Mouse (Mus musculus) cerebellum, adult 2 months (tissue): Measurements from ENCODE around the gene Mgat2. TPM values are rescaled to one million over a fixed set of nuclear protein-coding genes. Genes with fewer than 3 reads are reported as not detected.

ENCODE experiments used
- DNase-seq, 2 experiments: peaks; one replicate each; pipeline ENCODE4 v3.0.0; 2021
- H3K27ac ChIP-seq: fragments of 200-500 bp; 2 replicates; pipeline ENCODE4 v1.5.1; 2012; ENCODE audit warnings: low read length, control low read depth, inconsistent platforms; ENCODE audit not compliant: insufficient read depth
- H3K27me3 ChIP-seq: fragments of 200-500 bp; 2 replicates; pipeline ENCODE4 v1.6.1; 2012; ENCODE audit warnings: inconsistent platforms, mild to moderate bottlenecking, low read length, moderate library complexity; ENCODE audit not compliant: control insufficient read depth, insufficient read depth
- H3K4me1 ChIP-seq: fragments of 200-500 bp; 2 replicates; pipeline ENCODE4 v1.6.1; 2011; ENCODE audit warnings: low read length; ENCODE audit not compliant: control insufficient read depth, insufficient read depth
- H3K4me3 ChIP-seq: fragments of 200-500 bp; replicated peaks from 2 replicates; pipeline ENCODE3; 2011; ENCODE audit warnings: mild to moderate bottlenecking, low read depth, low read length, control low read depth; ENCODE audit not compliant: insufficient read depth
- CTCF ChIP-seq: fragments of 200-500 bp; IDR thresholded peaks from 2 replicates; pipeline ENCODE4 v1.5.1; 2011; ENCODE audit warnings: low read depth, mild to moderate bottlenecking, control low read depth, low read length, moderate library complexity, borderline replicate concordance; ENCODE audit not compliant: insufficient read depth
- POLR2A ChIP-seq: fragments of 200-500 bp; IDR thresholded peaks from 2 replicates; pipeline ENCODE4 v1.6.1; 2011; ENCODE audit warnings: low read length, control low read depth, borderline replicate concordance; ENCODE audit not compliant: insufficient read depth
- WGBS: fragments of 180-500 bp; shearing (Covaris S2); methylation state at CpG from one replicate; pipeline ENCODE4 v1.1.7; 2018; 5-methylcytosine and 5-hydroxymethylcytosine counted together
- polyA plus RNA-seq: library from polyadenylated mRNA; depleted of rRNA; stranded (reverse); fragments of >200 nt; gene quantifications from 2 replicates; pipeline ENCODE4 v1.2.3, GENCODE M21; 2012

Mgat2 gene
- polyA plus RNA-seq, 1 experiment, result 15.9 TPM

- TF ChIP-seq POLR2A (peak; percentile 72), CTCF (no peak)
- peak; percentile 78 to 81 for DNase-seq
- peaks cover 4% of the 10 kb centered on the region; the same call in 1 of the 2 replicates for H3K4me1 ChIP-seq
- peak within 1 kb of the TSS; percentile 74 for H3K27ac ChIP-seq
- peak within 1 kb of the TSS; percentile 83 for H3K4me3 ChIP-seq
- WGBS, result under 1% methylated on average over 73 of the region's 75 CpGs
- no peaks in the 10 kb centered on the region for H3K27me3 ChIP-seq
Observed at GRCm38 (mm10) chr12:69196444-69197377, 12.8 kb downstream of the Mgat2 start, which contains the start of gene Gm49383. Gene Gm49383 (minus strand): TSS chr12:69197104.

GRCm38 (mm10) chr12:69197378-69198163 is 13.6 kb downstream of the Mgat2 start:
- peak overlapping the region; percentile 74 for H3K27ac ChIP-seq
- H3K27me3 ChIP-seq, result no peaks in the 10 kb centered on the region
- TF ChIP-seq POLR2A, result no peak

DNA sequence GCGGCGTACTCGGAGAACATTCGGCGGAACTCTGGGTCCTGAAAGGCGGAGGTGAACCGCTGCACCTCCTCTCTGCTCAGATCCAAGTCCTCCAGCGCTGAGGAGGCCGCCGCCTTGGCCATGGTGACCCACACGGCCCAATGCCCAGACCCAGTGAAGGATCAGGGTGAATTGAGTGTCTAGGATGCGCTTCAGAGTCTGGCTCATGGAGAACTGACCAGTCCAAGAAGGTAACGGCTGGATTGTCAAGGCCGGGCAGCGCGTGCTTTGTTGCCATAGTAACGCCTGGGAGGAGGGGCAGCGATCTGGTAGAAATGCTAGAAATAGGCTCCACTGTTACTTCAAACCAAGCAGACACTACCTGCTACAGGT is 14.2 kb downstream of the Mgat2 start, which contains the start of gene Dnaaf2:
Dnaaf2 (minus strand) TSS at position 266 of the 372 bp plus-strand sequence.
- DNase-seq, result peak; percentile 65 to 66
- TF ChIP-seq POLR2A, result no peak
- WGBS, result 0% methylated on average over 18 of the region's 18 CpGs

More at GRCm38 (mm10) chr12:69197378-69198163, 13.6 kb downstream of the Mgat2 start:
- under 1% methylated on average over 94 of the region's 94 CpGs for WGBS
- DNase-seq, result peak; percentile 52 to 64
- Histone ChIP-seq H3K4me1 (peaks cover 4% of the 10 kb centered on the region; the same call in 1 of the 2 replicates), H3K4me3 (peak overlapping the region; percentile 83)

GRCm38 (mm10) chr12:69198985-69199384 is 15.0 kb downstream of the Mgat2 start:
- H3K4me3 ChIP-seq, result no peak overlapping the region
- DNase-seq, result no peak
- no peak for TF ChIP-seq CTCF
- TF ChIP-seq POLR2A, result no peak

More for the DNA sequence above, 14.2 kb downstream of the Mgat2 start, which contains the start of gene Dnaaf2:
- Histone ChIP-seq H3K4me3 (peak within 1 kb of the TSS; percentile 83), H3K27ac (peak within 1 kb of the TSS; percentile 74), H3K4me1 (peaks cover 4% of the 10 kb centered on the region; the same call in 1 of the 2 replicates), H3K27me3 (no peaks in the 10 kb centered on the region)

DNA sequence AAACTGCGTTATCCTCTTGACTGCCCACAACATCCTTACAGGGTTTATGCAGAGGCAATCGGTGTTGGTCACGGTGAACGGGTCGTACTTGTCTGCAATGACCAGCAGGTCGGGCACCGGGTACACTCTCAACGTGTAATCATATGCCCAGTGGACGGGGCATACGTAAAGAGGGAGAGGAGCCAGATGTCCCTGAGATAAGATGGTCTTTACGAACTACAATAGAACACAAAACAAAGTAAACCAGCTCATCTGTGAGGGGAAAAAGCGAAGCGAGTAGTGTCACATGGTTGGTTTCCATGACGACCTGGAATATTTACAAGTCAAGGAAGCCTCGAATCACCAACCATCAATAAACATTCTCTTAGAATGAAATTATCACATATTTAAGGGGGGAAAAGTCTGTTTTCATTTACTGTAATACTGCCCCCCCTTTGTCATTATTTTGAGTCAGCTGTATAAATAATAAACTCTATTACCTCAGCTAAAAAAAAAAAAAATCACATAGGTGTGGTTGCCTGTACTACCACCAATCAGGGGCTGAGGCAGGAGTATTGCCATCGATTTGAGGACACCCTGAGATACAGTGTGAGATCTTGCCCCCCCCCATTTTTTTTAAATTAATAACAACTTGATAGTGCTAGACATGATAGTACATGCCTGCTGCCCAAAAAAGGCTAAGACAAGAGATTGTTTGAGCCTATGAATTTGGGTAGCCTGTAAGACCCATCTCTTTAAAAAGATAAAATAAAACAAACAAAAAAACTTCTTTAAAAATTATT is 20.3 kb downstream of the Mgat2 start, which contains the start of gene Gm49384:
Gm49384 (minus strand) TSS at position 216 of the 782 bp plus-strand sequence.
- TF ChIP-seq CTCF (no peak), POLR2A (no peak)
- Histone ChIP-seq H3K27ac (no peak within 1 kb of the TSS), H3K27me3 (no peaks in the 10 kb centered on the region), H3K4me1 (no peaks in the 10 kb centered on the region), H3K4me3 (no peak within 1 kb of the TSS)
- WGBS, result 75% methylated on average over 16 of the region's 16 CpGs
- DNase-seq, result no peak

More at GRCm38 (mm10) chr12:69198985-69199384, 15.0 kb downstream of the Mgat2 start:
- no peak overlapping the region for H3K27ac ChIP-seq
- H3K27me3 ChIP-seq, result no peaks in the 10 kb centered on the region
- peaks cover 4% of the 10 kb centered on the region; the same call in 1 of the 2 replicates for H3K4me1 ChIP-seq

DNA sequence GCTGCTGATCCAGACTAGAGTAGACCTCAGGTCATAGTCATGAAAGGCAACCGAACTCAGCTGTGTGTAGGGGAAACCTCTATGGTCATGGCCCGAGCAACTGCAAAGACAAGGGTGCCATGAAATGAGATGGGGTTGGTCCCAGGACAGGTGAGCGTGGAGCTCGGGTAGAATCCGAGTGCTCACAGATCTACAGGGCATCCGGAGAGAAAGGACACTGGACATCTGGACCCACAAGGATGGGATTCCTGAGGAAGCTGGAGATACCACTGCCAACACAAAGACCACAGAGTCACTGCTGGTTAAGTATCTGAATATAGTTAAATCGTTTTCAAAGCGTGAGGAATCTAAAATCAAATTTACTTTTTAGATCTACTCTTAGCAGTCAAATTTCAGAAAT is 23.4 kb downstream of the Mgat2 start:
- no peak for DNase-seq
- Histone ChIP-seq H3K4me1 (no peaks in the 10 kb centered on the region), H3K4me3 (no peak overlapping the region), H3K27ac (no peak overlapping the region), H3K27me3 (no peaks in the 10 kb centered on the region)
- 97% methylated on average over 8 of the region's 8 CpGs for WGBS
- TF ChIP-seq CTCF (no peak), POLR2A (no peak)

DNA sequence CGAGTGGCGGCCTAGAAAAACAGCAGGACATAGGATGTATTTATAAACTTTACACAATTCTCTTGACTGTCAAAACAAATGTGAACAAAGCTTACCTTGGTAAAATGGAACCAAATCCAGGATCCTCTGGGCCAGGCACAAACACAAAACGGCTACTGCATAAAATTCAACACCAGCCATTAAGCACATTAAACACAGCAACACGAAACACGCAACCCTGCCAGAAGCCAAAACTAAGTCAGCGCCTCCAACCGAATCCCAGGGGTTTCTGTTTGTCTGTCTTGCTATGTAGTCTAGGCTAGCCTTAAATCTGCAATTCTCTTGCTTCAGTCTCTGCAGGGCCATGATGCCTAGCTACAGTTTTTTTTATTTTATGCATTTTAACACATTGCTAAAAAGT is 24.0 kb downstream of the Mgat2 start:
- WGBS, result 90% methylated on average over 7 of the region's 7 CpGs

More for the DNA sequence above, 24.0 kb downstream of the Mgat2 start:
- no peak for DNase-seq
- H3K27me3 ChIP-seq, result no peaks in the 10 kb centered on the region
- no peak overlapping the region for H3K27ac ChIP-seq
- no peak overlapping the region for H3K4me3 ChIP-seq
- no peaks in the 10 kb centered on the region for H3K4me1 ChIP-seq
- TF ChIP-seq CTCF, result no peak
- no peak for TF ChIP-seq POLR2A
